Mouse (Mus musculus): ENCODE results near the gene Reg2. TPM values are rescaled to one million over a fixed set of nuclear protein-coding genes. Genes with fewer than 3 reads are reported as not detected.

Gene Reg2
- polyA plus RNA-seq, 1 experiment from 2014 or later, result not detected

Other genes starting within 250 kb of the Reg2 start
- gene Reg3b, start 25.0 kb upstream of the Reg2 start, polyA plus RNA-seq (2015; fragmentation: Nextera tagmentation; extraction: Ambion mirVana), result 10.2 and 11.3 TPM in 2 replicates
- gene Reg3d, start 16.8 kb upstream of the Reg2 start, polyA plus RNA-seq (2015; fragmentation: Nextera tagmentation; extraction: Ambion mirVana), result not detected in 2 replicates
- gene Reg3a, start 14.9 kb upstream of the Reg2 start, polyA plus RNA-seq (2015; fragmentation: Nextera tagmentation; extraction: Ambion mirVana), result not detected in 2 replicates
- gene Reg1, start 27.1 kb downstream of the Reg2 start, polyA plus RNA-seq (2015; fragmentation: Nextera tagmentation; extraction: Ambion mirVana), result 0.65 TPM in 1 of 2 replicates, not detected in the other
- gene Reg3g, start 73.2 kb downstream of the Reg2 start, polyA plus RNA-seq (2015; fragmentation: Nextera tagmentation; extraction: Ambion mirVana), result 0.74 TPM in 1 of 2 replicates, not detected in the other

Data from neural tube, embryonic 15.5 days (tissue).